Mouse (Mus musculus) testis, adult 2 months (tissue): ENCODE measurements around the gene Sec11a.

ENCODE experiments used
- CTCF ChIP-seq: fragments of 200-500 bp; IDR thresholded peaks from 2 replicates; pipeline ENCODE4 v1.5.1; 2012; ENCODE audit warnings: low read depth, mild to moderate bottlenecking, inconsistent platforms, low read length, moderate library complexity; ENCODE audit not compliant: control insufficient read depth, insufficient read depth, insufficient replicate concordance
- POLR2A ChIP-seq: fragments of 200-500 bp; IDR thresholded peaks from 2 replicates; pipeline ENCODE4 v1.6.1; 2012; ENCODE audit warnings: low read depth, mild to moderate bottlenecking, inconsistent platforms, low read length, moderate library complexity; ENCODE audit not compliant: control insufficient read depth

DNA sequence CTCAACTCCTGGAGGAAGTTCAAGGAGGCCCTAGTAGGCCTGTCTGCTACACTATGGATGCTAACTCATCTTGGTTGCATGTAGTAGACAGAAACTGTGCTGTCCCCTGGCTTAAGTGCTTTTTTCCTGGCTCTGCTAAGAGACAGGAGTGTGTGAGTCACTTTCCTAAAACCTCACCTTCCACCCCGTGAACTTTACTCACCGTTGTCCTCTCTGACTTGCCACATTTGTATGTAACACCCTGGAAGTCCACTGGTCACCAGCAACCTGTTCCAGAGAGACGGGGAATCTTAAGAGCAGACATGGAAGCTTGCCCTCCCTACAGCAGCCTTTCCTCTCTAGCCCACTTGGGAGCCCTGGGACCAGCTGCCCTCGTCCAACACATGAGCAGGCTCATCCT lies 49.9 kb downstream of the Sec11a start:
- TF ChIP-seq CTCF (no peak), POLR2A (no peak)
